Mouse (Mus musculus) liver, postnatal 0 days (tissue): ENCODE results near the gene Adam1b.

Source experiments
- CTCF ChIP-seq: sonication (generic); IDR thresholded peaks from 2 replicates; pipeline ENCODE4 v1.5.1; 2016; ENCODE audit warnings: antibody characterized with exemption, low read depth
- EP300 ChIP-seq: IDR thresholded peaks from 2 replicates; pipeline ENCODE4 v1.6.1; 2016; ENCODE audit warnings: antibody characterized with exemption, low read depth, mild to moderate bottlenecking

- TF ChIP-seq CTCF (no peak), EP300 (no peak)
Measured at GRCm38 (mm10) chr5:121549196-121549595, 46.0 kb upstream of the Adam1b start.
